Mouse (Mus musculus): ENCODE results near the gene Hrh1.

The Hrh1 gene

DNA sequence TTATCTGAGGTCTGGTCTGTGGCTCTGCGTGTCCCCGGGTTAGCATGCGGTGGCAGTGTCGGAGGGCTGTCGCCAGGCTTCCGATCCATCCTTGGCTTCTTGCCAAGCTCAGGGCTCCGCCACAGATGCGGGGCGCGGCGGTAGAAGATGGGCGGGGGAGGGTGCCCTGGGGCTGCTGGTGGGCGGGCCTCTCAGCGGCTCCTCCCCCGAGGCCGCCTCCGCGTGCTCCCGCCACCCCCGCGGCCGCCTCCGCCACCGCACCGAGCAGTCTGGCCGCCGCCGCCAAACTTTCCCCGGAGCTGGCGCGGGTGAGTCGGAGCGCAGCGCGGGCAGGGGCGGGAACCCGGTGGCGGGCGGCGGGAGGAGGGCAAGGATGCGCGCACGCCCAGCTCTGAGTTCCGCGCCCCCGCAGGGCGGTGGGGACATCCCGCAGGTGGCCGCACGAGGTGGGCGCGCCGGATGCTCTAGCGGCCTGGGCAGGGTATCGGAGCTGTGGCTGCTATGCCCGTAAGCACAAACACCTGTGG is at the start of gene Hrh1:
Gene Hrh1, plus strand, starts transcription at position 246 of the 527 bp plus-strand sequence.
- peak; percentile 46 for DNase-seq (ENCODE audit: low spot score)

DNA sequence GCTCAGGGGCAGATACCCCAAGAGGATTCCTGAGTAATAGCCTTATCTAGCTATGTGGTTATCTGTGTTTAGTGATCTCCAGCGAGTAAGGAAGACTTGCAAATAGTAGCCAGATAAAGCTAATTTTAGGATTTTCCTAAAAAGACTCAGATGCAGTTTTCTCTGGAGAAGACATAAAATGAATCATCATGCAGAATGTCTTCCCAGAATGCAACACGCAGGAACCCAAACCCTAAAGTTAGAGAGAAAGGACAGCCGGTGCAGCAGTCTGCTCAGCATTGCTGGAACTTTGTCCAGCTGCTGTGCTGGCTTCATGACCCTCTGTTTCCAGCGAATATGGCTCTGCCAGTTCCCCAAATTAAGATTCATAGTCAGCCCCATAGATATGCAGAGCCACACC is 43.1 kb upstream of the Hrh1 start:
- no peak for DNase-seq (ENCODE audit: low spot score)

DNA sequence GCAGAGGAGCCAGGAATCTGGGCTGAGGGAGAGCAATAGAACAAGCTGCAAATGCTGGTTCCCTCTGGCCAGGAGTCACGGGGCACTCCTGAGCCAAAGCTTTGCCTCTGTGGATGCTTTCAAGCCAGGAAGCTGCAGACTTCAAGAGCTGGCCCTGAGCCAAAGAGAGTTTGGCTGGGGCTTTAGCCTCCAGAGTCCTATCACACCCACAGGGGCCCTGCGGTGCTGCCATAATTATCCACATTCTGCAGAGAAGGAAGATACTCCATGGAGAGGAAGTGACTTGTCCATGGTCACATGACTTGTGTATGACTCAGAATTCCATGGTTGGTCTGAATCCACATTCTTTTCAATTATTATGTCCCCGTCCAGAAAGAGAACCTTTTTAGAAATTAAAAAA is 39.6 kb upstream of the Hrh1 start:
- no peak for DNase-seq (ENCODE audit: low spot score)

DNA sequence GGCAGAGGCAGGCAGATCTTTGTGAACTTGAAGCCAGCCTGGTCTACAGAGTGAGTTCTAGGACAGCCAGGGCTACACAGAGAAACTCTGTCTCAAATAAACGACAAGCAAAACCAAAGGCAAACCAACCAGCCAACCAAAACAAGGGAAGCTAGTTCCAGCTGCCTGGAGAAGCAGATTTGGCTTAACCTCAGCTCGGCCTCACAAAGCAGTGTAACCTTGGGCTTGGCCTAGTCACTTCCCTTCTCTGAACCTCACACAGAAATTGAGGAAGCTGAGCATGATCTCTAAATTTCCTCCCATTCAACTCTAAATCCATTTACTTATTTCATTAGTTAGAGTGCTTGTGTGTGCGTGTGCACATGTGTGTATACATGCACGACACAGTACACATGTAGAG is 35.4 kb upstream of the Hrh1 start:
- no peak for DNase-seq (ENCODE audit: low spot score)

DNA sequence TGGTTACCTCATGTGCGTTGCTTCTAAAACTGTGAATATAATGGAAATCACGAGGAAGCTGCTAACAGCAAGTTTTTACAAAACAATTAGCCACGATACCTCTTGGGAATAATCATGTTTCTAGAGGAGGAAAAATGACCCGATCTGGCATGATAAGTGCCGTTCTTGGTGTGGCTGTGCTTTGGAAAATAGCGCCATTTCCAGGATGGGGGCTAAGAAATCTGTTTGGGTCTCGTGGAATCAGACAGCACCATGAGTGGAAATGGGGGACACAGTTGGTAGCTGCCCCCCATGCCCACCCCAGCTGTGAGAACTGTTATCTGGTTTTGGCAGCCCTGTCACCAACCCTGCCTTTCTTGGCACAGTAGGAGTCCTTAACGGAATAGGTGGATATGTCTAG is 34.0 kb upstream of the Hrh1 start:
- no peak for DNase-seq (ENCODE audit: low spot score)

DNA sequence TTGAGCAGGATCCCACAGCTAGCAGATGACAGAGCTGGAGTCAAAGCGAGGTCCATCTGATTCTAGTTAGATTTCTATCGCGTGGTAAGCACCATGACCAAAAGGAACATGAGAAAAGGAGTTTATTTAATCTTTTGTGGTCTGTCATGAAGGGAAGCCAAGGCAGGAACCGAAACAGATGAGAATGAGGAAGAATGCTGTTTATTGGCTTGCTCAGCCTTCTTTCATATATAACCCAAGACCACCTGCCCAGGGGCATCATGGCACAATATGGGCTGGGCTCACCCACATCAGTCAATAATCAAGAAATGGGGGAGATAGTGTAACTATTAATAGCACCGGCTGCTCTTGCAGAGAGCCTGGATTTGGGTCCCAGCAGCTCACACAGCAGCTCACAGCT is 33.0 kb upstream of the Hrh1 start:
- no peak for DNase-seq (ENCODE audit: low spot score)

DNA sequence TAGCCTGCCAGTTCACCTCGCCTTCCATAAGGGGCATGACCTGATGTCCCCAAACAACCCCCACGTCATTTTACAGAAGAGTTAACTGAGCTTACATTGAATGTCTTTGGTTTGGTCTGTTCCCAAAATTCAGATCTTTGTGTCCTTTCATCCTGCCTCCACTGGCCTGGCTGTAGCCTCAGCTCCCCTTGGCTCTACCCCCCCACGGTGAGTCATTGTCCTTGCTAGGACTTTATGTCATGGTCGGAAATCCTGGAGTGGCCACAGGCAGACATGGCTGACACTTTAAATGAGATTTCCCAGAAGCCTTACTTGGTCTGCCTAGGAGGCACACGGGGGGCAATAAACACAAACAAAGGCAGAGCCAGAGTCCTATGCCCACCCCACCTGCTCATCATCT is 31.5 kb upstream of the Hrh1 start:
- no peak for DNase-seq (ENCODE audit: low spot score)

DNA sequence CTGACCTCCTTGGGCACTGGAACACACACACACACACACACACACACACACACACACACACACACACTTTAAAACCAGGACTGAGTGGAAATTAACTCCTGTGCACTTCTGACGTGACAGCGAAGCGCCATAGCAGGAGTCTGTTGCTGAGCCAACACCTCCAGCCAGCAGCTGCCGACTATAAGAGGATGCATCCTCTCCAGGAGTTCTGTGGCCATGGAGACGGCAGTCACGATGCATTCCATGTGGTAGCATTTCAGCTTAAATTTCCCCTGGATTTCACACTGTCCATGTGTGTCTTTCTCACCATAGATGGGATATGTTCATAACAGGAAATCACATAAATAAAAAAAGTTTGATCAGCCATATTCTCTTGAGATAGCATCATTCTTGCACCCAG is 30.1 kb upstream of the Hrh1 start:
- DNase-seq (ENCODE audit: low spot score), result no peak

DNA sequence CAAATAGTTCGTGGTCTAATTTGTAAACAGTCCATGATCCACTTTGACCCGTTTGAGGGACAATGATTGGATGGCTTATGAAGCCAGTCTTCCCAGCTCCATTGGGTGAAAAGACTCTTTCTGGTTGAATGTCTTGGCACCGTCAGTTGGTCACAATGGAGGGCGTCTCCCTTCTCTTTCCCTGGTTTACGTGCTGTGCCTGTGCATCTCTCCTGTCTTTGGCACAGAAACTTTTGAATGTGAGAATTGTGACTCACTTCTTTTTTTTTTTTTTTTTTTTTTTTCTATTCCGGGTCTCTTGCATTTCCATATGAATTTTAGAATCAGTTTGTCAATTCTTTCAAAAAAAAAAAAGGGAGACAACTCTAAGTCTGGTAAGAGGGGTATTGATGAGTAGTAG is 29.5 kb upstream of the Hrh1 start:
- no peak for DNase-seq (ENCODE audit: low spot score)

DNA sequence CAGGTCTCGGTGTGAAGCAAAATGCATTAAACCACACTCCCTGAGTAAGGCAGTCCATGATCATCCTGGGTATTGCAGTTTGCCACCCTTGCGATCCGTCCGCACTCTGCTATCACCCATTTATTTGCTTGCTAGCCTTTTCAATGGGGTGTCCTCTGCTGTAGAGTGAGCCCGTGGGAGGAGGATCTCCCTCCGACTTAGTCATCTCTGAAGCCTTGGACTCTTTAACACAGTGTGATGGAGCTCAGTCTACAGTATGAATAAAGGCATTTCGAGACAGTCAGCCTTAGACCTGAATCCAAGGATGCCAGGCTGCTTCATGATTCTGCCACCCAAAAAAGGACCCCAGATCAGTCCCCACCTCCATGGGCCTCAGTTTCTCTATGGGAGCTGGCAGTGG is 25.0 kb upstream of the Hrh1 start:
- no peak for DNase-seq (ENCODE audit: low spot score)

DNA sequence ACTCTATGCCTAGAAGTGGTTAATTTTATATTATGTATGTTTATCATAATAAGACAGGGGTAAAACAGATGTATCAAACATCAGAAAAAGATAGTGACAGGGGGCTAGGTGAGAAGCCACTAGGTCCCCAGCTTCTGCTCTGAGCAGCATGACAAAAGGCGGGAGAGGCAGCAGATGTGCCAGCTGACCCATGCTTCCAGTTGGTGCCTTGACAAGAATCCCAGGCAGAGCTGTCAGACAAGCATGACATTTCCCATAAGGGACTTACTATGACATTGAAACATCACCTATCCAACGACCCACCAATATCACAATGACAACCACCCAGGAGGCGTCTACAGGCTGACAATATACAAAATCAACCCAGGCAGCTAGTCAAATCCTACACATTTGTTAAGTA is 16.9 kb upstream of the Hrh1 start:
- no peak for DNase-seq (ENCODE audit: low spot score)

DNA sequence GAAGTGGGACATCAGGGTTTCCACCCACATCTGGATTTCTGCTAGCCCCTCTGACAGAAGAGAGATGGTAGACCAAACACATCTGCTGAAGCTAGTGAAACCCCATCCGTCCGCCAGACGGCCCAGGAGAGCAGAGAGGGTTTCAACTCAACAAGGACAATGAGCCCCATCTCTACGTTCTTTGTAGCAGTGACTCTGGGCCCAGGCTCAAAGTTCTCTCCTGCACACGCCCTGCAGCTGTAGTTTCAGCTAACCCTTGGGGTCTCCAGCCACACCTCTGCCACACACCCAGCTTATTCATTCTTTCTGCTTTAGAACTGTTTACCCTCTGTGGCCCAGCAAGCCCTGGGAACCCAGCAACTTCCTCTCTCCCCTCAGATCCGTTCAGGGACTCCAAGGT is 10.4 kb upstream of the Hrh1 start:
- DNase-seq (ENCODE audit: low spot score), result no peak

DNA sequence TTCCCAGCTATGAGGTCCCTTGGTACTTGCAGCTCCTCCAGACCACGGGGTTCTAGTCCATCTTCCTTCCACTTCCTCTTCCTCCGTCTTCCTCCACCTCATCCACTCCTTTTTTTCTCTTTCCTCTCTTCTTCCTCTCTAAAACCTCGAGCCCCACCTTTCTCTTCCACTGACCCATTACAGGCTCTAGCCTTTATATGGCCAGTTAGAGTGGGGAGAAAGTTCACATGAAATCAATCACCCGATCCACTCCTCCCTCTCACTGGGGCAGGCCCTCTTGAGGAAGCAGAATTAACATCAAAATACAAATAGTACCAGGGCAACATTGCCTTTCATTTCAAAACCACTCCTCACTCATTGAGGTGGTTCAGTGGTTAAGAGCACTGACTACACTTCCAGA is 9.9 kb upstream of the Hrh1 start:
- DNase-seq (ENCODE audit: low spot score), result no peak

DNA sequence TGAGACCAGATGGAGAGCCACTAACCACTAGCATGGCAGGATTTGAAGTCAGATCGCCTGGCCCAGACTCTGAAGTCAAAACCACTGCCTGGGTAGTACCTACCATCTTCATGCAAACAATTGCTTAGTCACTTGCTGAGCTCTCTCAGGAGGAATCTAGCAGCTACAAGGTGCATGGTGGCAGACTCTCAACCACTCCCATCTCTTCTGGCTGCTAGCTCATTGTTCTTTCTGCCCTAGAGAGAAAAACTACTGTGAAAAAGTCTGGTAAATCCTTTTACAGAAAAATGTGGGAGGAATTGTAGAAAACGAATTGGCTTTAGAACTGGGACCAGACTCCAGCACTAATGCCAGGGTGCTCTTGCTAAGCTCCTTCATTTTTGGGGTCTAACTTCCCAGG is 7.6 kb upstream of the Hrh1 start:
- DNase-seq (ENCODE audit: low spot score), result no peak

DNA sequence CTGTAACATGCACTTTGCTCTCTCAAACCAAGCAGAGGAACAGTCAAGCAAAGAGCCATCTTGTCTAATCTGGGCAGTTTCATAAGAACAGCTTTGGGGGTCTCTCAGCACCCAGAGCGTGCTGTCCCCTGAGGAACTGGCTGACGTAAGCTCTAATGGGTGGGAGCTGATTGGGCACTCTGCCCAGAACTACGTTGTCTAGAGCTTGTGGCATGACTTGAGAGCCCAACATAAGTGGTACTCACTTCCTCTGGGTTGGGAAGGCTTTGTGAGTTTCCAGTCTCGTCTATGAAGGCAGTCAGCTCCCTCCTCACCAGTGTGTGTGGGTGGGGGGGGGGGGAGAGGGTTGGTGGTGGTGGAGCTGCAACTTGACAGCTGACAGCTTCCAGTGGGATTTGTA is 2.8 kb upstream of the Hrh1 start:
- no peak for DNase-seq (ENCODE audit: low spot score)

DNA sequence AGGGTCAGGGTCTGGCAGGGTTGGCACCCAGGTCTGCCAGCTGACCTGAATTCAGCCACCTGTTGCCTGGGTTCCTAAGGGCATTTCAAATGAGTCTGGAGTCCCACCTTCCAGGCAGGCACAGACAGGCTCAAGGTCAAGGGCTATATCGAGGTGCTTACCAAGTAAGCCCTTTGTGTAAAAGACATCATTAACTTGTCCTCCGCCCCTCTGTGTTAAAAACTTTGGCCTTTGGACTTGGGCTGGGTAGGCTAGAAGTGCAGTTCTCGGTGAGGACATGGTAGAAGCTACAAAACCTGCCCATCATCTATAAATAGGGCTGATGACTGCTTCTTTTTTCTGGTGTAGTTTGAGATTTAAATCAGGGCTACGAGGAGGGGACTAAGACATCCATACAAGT is 1.1 kb upstream of the Hrh1 start:
- no peak for DNase-seq (ENCODE audit: low spot score)

DNA sequence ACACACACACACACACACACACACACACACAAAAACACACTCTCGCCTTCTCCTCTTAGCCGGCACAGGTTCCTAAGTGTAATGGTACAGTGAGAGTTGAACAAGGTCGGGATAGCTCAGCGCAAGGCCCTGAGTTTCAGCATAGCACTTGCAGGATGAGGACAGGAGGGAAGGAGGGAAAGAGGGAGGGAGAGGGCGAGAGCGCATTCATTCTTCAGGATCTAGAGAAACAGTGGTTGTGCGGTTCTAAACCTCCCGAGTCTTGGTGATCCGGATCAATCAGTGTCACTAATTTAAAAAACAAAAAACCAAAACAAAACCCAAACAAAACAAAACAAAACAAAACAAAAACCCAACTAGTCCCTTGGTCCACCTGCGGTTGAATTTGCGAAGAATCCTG is 456 bp upstream of the Hrh1 start:
- peak; percentile 18 for DNase-seq (ENCODE audit: low spot score)

DNA sequence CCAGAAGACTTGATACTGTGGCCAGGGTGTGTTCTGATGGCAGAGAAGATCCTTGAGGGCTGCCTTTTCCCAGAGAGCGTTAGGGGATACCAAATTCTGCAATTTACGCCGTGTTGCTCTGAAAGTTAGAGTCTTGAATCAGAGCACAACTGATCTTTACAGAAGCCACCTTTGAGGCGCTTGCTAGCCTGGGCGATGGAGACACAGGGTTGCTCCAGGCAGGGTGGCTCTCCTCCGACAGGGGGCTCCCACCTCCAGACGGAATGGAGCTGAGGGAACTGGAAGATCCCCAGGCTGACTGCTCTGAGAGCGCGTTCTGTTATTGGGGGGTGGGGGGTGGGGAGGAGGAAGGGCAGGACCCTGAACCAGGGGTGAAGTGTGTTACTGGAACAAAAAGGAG is 890 bp downstream of the Hrh1 start:
- DNase-seq (ENCODE audit: low spot score), result peak; percentile 61

DNA sequence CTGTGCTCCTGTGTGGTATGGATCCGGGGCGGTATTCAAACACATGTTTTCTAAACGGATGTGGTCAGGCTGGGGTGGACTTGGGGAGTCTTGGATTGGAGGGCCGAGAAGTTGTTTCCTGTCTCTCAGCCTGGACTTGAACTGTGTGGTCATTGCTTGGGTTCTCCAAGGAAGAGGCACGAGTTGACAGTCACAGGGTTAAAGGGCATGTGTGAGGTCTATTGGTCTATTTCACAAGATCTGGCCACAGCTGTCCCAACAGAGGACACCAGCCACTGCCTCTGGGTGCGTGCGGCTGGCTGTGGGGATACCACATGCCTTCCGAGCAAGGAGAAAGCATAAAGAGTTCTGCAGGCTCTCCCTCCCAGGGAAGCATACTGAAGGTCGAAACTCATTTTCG is 2.7 kb downstream of the Hrh1 start:
- no peak for DNase-seq (ENCODE audit: low spot score)

DNA sequence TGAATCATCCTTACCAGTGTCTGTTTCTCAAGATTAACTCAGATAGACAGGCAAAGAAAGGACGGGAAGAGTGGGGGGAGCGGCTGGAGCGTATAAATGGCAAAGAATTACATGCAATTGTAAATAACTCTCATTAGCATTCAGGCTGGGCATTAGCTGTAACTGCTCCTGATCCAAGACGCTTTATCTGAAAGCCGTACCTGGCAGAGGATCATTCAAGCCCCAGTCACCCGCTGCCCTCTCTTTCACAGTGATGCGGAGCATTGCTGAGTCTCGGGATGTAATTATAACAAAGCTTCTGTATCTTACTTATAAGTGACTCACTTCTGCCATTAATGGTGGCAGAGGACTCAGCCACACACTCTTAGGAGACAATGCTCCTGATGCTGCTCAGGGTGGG is 3.1 kb downstream of the Hrh1 start:
- DNase-seq (ENCODE audit: low spot score), result no peak

DNA sequence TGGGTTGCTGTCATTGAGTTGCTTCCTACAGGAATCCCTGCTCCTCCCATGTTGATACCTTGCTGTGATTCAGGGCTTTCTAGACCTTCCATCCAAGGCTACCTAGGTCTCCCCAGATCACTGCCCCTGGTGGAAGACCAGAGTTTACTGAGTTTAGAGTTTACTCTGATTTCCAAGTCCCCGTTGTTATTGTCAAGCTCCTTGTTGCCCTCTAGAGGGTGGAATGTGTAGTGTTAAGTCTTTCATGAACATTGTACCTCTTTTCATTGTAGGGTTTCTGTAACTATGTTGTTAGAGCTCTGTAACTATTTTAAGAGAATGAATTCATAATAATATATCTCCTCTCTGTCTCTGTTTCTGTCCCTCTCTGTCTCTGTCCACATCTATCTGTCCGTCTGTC is 4.4 kb downstream of the Hrh1 start:
- no peak for DNase-seq (ENCODE audit: low spot score)

DNA sequence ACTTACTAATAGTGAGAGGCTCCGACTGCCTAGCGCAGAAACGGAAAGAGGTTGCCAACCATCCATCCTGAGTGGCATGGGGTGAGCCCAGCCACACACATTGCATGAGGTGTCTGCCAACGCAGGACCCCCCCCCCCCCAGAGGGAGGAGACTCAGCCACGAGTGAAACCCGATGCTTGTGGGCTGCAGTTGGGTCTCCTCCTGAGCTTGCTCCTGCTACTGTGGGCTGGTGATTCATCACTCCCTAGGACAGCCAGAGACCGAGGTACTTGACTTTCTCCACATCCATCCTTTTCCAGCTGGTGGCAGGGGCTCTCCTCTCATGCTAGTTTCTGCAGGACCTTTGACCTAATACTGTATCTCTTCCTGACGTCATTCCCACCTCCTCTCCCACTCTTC is 5.9 kb downstream of the Hrh1 start:
- peak; percentile 18 for DNase-seq (ENCODE audit: low spot score)

DNA sequence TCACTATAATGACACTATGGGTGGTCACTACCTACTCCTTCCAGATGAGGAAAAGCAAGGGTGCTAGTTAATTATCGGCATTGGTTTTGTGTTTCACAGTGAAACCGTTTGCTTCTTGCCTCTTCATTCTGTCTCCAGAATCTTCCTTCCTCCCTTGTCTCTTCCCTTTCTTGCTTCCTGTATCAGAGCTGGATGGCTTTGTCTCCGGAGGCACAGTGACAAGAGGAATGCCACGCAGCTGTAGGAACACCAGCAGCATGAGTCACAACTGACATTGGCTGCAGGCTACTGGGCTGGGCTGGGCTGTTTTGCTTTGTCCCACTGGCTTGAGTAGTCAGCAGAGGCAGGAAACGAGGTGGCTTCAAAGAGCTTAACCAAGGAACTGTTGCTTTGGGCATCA is 6.4 kb downstream of the Hrh1 start:
- DNase-seq (ENCODE audit: low spot score), result peak; percentile 27

DNA sequence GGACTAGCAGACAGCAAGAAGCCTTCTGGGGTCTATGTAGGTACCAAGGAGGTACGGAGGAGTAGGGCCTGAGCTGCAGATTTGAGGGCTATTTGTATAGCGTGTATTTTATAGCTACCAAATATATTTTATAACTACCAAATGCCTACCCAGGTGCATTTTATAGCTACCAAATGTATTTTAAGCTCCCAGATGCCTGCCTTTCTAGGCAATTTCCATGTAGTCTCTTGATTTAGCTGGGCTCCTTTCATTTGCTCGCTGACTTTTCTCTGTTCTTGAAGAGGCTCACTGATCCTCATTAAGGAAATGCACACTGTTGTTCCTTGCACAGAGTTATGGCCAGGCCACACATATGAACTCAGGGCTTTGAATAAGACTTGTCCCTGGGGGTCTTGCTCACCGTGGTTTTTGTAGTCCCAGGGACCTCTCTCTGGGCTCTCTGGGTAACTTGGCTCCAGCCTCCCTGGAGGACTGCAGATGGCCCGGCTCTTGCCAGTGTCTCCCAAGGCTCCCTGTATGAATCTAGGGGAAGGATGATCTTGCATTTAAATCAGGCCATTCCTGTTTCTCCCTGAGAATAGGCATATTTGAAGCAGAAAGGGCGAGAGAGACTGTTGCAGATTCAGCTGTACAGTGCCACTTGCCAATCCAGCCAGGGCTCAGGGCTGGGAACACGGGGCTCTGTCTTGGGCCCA is 7.2 kb downstream of the Hrh1 start:
- DNase-seq (ENCODE audit: low spot score), result no peak

DNA sequence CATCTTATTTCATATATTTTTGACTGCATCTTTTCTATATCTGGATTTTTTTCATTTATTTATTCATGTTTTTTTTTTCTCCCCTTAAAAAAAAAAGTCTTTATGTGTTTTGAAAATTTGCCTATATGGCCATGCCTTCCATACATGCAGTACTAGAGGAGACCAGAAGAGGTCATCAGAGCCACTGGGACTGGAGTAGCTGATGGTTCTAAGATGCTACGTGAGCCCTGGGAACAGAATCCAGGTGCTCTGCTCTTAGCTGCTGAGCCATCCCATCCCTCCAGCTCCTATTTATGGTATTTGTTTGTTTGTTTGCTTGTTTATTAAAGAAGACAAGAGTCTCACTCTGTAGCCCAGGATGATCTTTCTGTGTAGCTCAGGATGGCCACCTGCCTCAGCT is 8.9 kb downstream of the Hrh1 start:
- DNase-seq (ENCODE audit: low spot score), result peak; percentile 36
